Mouse (Mus musculus): ENCODE measurements around the gene Ccn5. TPM values are rescaled to one million over a fixed set of nuclear protein-coding genes. Genes with fewer than 3 reads are reported as not detected.

Gene Ccn5
- polyA plus RNA-seq, 1 experiment from 2014 or later, result not detected

- WGBS, result 87% methylated on average over 6 of the region's 6 CpGs
- DNase-seq (ENCODE audit: low spot score) (no peak), ATAC-seq (replicated peaks; ENCODE audit: low FRiP score) (no peak)
- H3K36me3 ChIP-seq (ENCODE audit: control insufficient read depth, insufficient read depth, low read length), result no peaks in the 10 kb centered on the region
- no peak overlapping the region for H3K27ac ChIP-seq (ENCODE audit: low read depth, low read length)
- no peak overlapping the region for H3K4me3 ChIP-seq (ENCODE audit: low read depth, low read length)
- no peaks in the 10 kb centered on the region for H3K9me3 ChIP-seq (ENCODE audit: control insufficient read depth, low read length)
- no peaks in the 10 kb centered on the region for H3K4me1 ChIP-seq (replicated peaks; ENCODE audit: control insufficient read depth, insufficient read depth, low read length)
- no peak overlapping the region for H3K9ac ChIP-seq (ENCODE audit: low read depth, low read length)
- H3K27me3 ChIP-seq (replicated peaks; ENCODE audit: control insufficient read depth, insufficient read depth, low read length), result no peaks in the 10 kb centered on the region
- H3K4me2 ChIP-seq, result no peak overlapping the region
These were observed 60.2 kb downstream of the Ccn5 start for GRCm38 (mm10) chr2:163880891-163881290.

Other genes with a start within 250 kb of the Ccn5 start
- 26.1 and 29.2 TPM in 2 replicates for gene Ttpal, start 218.5 kb upstream of the Ccn5 start, polyA plus RNA-seq (2014; fragmentation: Nextera tagmentation; extraction: Ambion mirVana)
- gene Serinc3, start 175.7 kb upstream of the Ccn5 start, polyA plus RNA-seq (2014; fragmentation: Nextera tagmentation; extraction: Ambion mirVana), result 116 TPM in 2 replicates
- 178 and 186 TPM in 2 replicates for gene Pkig, start 162.5 kb upstream of the Ccn5 start, polyA plus RNA-seq (2014; fragmentation: Nextera tagmentation; extraction: Ambion mirVana)
- gene Ada, start 70.6 kb upstream of the Ccn5 start, polyA plus RNA-seq (2014; fragmentation: Nextera tagmentation; extraction: Ambion mirVana), result 10.2 and 11.3 TPM in 2 replicates
- not detected in 2 replicates for gene Kcnk15, start 32.8 kb downstream of the Ccn5 start, polyA plus RNA-seq (2014; fragmentation: Nextera tagmentation; extraction: Ambion mirVana)
- gene Rims4, start 97.8 kb downstream of the Ccn5 start, polyA plus RNA-seq (2014; fragmentation: Nextera tagmentation; extraction: Ambion mirVana), result 0.08 and 0.11 TPM in 2 replicates
- gene Ywhab, start 174.1 kb downstream of the Ccn5 start, polyA plus RNA-seq (2014; fragmentation: Nextera tagmentation; extraction: Ambion mirVana), result 228 and 233 TPM in 2 replicates
- 0.78 and 1.2 TPM in 2 replicates for gene Pabpc1l, start 204.6 kb downstream of the Ccn5 start, polyA plus RNA-seq (2014; fragmentation: Nextera tagmentation; extraction: Ambion mirVana)
- gene Stk4, start 249.5 kb downstream of the Ccn5 start, polyA plus RNA-seq (2014; fragmentation: Nextera tagmentation; extraction: Ambion mirVana), result 30.2 and 32.1 TPM in 2 replicates

All from liver, embryonic 11.5 days (tissue).